Mouse (Mus musculus): ENCODE data around the gene Lipm. TPM values are rescaled to one million over a fixed set of nuclear protein-coding genes. Genes with fewer than 3 reads are reported as not detected.

Lipm gene
- polyA plus RNA-seq (2014; fragmentation: Illumina TruSeq; extraction: RNeasy Lipid Tissue Mini Kit (QIAGEN cat#74804)): not detected

DNA sequence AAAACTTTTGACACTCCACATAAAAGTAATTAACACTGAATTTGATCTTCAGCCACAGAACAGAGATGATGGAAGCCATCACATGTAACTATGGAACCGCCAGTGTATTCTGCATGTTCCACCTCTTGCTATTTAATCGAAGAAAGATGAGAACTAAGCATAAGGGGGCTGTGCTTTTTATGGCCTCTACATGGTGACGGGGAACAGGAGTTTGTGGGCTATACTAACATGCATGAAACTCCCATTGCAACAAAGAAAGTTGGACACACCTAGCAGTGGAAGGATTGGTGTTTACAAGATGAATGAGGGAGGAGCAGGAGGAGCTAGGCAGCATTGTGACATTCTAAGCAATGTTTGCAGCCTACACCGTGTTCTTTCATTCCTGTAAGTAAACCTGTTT, at the start of gene Lipm:
TSS of gene Lipm (plus strand) at position 301 of the 400 bp plus-strand sequence.

GRCm38 (mm10) chr19:34066779-34067472, 33.8 kb upstream of the Lipm start, which contains the start of gene Lipn:
Gene Lipn (plus strand): TSS chr19:34067358.

GRCm38 (mm10) chr19:34165891-34166290, 65.2 kb downstream of the Lipm start, which contains the start of gene Ankrd22:
Gene Ankrd22 (minus strand): TSS chr19:34166053.

Other genes starting within 250 kb of the Lipm start
- 0.34 TPM for gene Lipf, start 139.7 kb upstream of the Lipm start, polyA plus RNA-seq (2014; fragmentation: Illumina TruSeq; extraction: RNeasy Lipid Tissue Mini Kit (QIAGEN cat#74804))
- gene Lipk, start 92.6 kb upstream of the Lipm start, polyA plus RNA-seq (2014; fragmentation: Illumina TruSeq; extraction: RNeasy Lipid Tissue Mini Kit (QIAGEN cat#74804)): not detected
- gene Lipn, start 33.6 kb upstream of the Lipm start, polyA plus RNA-seq (2014; fragmentation: Illumina TruSeq; extraction: RNeasy Lipid Tissue Mini Kit (QIAGEN cat#74804)): not detected
- not detected for gene Ankrd22, start 65.1 kb downstream of the Lipm start, polyA plus RNA-seq (2014; fragmentation: Illumina TruSeq; extraction: RNeasy Lipid Tissue Mini Kit (QIAGEN cat#74804))
- 14.9 TPM for gene Stambpl1, start 91.3 kb downstream of the Lipm start, polyA plus RNA-seq (2014; fragmentation: Illumina TruSeq; extraction: RNeasy Lipid Tissue Mini Kit (QIAGEN cat#74804))
- gene Acta2, start 154.7 kb downstream of the Lipm start, polyA plus RNA-seq (2014; fragmentation: Illumina TruSeq; extraction: RNeasy Lipid Tissue Mini Kit (QIAGEN cat#74804)): 154 TPM
- gene Fas, start 189.7 kb downstream of the Lipm start, polyA plus RNA-seq (2014; fragmentation: Illumina TruSeq; extraction: RNeasy Lipid Tissue Mini Kit (QIAGEN cat#74804)): 8.8 TPM